Mouse (Mus musculus) 3T3-L1 (cell line): Measurements from ENCODE around the gene Cltc.
"Not testable (repeated sequence)": the region's sequence is repeated elsewhere in the genome, so short reads cannot be mapped to it uniquely, and the experiment has no call there.

Experiments used
- DNase-seq: peaks from one replicate; pipeline ENCODE4 v3.0.0-alpha.2; 2015; ENCODE audit warnings: low read depth, low spot score

Cltc gene

DNA sequence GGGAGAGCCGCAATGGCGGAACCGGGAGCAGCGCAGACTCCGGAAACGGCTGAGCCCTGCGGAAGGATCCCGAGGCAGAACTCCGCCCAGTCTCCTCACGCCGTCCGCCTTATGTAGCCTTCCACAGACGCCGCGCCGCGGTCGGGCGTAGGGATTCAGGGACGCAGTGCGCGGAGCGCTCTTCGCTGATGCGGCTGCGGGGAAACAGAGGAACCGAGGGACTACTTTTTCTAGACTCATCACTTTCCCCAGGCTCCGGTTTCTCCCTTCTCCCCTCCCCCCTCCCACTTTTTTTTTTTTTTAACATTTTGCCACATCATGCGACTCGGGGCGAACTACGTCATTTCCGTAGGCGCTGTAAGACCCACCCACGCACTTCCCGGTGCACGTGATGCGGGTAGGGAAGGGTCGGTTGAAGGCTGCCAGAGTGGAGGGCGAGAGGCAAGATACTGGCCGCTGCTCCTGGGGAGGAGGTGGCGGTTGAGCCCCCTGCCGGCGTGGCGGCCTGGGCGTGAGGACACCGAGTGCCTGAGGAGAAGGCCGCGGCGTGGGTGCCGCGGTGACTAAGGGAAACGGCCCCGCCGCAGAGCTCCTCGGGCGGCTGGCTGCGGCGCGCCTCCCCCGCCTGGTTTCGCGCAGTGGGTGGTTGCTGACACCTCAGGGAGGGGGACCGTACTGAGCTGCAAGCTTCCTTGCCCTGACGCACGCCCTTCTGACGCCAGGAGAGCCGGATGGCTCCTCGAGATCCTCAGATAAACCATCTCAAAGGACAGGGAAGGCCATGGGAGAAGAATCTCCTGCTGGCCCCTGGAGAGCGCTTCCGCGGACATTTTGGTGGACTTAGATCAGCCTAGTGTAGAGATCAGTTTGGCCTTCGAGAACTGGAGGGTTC, at the start of gene Cltc:
Gene Cltc, minus strand, starts transcription at position 86 of the 892 bp plus-strand sequence.
- peak; percentile 99 for DNase-seq

- DNase-seq, result peak; percentile 47
Measured at GRCm38 (mm10) chr11:86807001-86807477, 49.7 kb upstream of the Cltc start.

DNA sequence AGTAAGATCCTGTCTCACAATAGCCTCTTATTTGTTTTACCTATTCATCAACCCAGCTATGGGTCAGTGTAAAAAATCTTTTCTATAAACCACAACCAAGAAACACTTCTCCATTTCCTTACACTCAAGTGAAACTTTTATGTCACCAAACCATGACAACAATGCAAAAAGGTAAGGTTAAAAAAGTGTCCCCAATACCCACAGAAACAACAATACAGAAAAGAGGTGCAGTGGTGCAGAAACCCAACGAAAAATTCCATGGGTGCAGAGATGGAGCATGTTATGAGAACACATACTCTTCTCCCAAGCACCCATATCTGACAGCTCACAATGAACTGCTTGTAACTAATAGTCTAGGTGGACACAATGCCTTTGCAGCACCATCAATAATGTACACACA, 36.8 kb upstream of the Cltc start:
- DNase-seq, result no peak

- not testable (repeated sequence) for DNase-seq
Measured at GRCm38 (mm10) chr11:86787436-86787835, 30.1 kb upstream of the Cltc start.

DNA sequence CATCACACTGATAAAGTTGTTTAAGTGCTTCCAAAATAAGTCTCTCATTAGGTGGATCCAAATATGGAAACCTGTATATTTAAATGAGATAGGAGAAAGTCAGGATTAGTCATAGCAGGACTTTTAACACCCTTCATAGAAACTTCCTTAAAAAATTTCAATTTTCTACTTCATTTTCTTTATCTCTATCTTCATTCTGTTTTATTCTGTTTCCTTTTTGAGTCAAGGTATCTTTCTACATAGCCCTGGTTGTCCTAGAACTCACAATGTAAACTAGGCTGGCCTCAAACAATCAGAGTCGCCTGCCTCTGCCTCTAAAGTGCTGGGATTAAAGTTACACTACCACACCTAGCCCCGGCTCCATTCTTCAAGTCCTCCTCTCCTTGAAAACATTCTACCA, 28.4 kb upstream of the Cltc start:
- no peak for DNase-seq

- DNase-seq, result no peak
Measured at GRCm38 (mm10) chr11:86769884-86770283, 12.5 kb upstream of the Cltc start.

GRCm38 (mm10) chr11:86764501-86764900, 7.1 kb upstream of the Cltc start:
- no peak for DNase-seq

DNA sequence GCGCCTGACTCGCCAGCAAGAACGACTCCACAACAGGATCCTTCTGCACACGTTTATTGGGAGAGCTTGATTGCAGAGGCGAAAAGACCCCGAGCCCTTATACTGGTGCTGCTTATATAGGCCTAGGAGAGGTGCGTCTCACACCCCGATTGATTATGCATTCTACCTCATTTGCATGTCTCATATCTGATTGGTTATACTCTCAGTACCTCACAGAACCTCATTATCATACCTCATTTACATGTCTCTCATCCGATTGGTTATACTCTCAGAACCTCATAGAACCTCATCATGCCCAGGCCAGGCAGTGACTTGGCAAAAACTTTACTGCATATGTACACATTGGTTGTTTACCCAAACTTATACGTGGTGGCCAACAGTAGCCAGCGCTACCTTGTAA, 5.8 kb upstream of the Cltc start:
- not testable (repeated sequence) for DNase-seq

- peak; percentile 70 for DNase-seq
Measured at GRCm38 (mm10) chr11:86760357-86760756, 3.0 kb upstream of the Cltc start.

DNA sequence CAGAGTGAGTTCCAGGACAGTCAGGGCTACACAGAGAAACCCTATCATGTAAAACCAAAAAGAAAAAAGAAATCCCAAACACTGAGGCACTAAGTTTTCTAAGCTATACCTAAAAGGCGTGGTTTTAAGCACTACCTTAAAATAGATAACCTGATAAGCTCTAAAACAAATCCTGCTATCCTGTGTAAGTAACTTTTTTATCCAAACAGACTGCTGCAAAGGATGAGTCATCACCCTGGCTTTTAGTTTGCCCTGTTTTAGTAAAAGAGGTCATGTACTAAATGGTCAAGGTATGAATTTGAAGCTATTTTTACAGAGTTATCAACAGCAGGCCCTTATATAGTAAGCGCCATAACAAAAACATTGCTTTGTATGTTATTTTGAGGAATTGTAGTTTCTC, 2.5 kb upstream of the Cltc start:
- peak; percentile 71 for DNase-seq

- no peak for DNase-seq
Measured at GRCm38 (mm10) chr11:86759226-86759625, 1.9 kb upstream of the Cltc start.

- DNase-seq, result peak; percentile 55
Measured at GRCm38 (mm10) chr11:86758559-86758958, 1.2 kb upstream of the Cltc start.

GRCm38 (mm10) chr11:86757142-86757479, 254 bp downstream of the Cltc start:
- DNase-seq, result no peak

GRCm38 (mm10) chr11:86756156-86757141, 916 bp downstream of the Cltc start:
- DNase-seq, result peak; percentile 62

DNA sequence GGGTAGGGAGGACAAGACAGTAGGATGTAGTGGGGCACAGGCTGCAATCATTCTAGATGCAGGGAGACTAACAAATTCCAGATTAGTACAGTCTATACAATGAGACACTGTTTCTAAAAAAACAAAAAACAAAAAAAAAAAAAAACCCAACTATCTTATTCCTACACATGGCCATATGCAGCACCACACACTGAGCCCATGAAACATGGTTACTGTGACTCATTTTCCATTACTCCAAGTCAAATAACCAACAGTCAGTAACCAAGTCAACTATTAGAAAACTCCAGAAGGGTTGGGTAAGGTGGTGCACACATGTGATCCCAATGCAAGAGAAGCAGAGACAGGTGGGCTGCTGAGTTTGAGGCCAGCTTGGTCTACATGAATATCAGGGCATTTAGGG, 5.0 kb downstream of the Cltc start:
- DNase-seq, result no peak

DNA sequence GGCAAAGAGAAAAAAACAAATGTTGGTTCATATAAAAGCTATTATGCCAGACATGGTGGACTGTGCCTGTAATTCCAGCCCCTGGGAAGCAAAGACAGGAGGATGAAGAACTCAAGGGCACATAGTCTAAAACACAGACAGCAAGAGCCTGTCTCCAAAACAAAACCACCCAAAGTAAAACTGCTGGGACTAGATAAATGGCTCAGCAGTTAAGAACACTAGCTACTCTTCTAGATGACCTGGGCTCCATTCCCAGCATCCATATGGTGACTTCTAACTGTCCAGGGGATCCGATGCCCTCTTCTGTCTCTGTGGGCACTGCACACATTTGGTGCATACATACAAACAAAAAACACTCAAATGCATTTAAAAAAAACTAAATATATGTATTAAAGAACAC, 6.4 kb downstream of the Cltc start:
- no peak for DNase-seq

GRCm38 (mm10) chr11:86749776-86750423, 7.5 kb downstream of the Cltc start:
- DNase-seq, result no peak

DNA sequence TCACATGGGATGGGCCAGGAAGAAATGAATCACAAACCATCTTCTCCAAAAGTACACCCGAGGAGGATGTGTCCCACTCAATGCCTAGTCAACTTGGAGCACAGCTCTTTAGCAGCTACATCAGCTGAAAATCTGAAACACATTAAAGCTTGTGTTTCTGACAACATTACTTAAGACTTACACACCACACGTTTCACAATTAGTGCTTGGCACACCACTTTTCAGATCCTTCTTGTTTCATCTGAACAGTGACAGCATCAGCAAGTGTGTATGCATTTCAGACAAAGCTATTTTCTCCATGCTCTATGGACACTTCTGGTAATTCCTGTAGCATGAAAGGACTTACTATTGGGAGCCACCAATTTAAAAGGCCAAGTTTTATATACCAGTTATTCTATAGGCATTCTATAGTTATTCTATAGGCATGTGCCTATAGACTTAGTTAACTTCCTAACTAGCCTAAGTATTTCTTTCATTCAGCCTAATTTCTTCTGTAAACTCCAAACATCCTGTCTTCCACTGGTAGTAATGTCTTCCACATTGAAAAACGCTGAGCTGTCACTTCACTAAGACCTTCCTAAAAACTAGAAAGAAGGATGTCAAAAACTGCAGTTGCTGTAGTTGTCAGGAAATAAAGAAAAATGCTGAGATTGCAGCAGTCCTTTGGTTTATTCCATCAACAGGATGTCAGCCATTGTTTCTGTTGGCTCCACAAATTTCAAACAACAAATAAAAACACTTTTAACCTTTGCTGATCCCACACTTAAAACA, 11.5 kb downstream of the Cltc start:
- DNase-seq, result no peak

- DNase-seq, result no peak
Measured at GRCm38 (mm10) chr11:86742605-86743004, 14.8 kb downstream of the Cltc start.

- no peak for DNase-seq
Measured at GRCm38 (mm10) chr11:86741505-86741904, 15.9 kb downstream of the Cltc start.

- no peak for DNase-seq
Measured at GRCm38 (mm10) chr11:86739470-86739869, 17.9 kb downstream of the Cltc start.
